Mouse (Mus musculus) limb, embryonic 13.5 days (tissue): ENCODE measurements at regions not wholly inside any gene's neighbourhood (a gene's known extent, or its start where the extent isn't known, plus 50 kb on each side); places are given as distances from the start of the nearest gene placed in this dataset.
A peak's percentile ranks its signal among the peaks of the same experiment; 100 is the strongest.

ENCODE experiments used
- ATAC-seq: fragments of 200-750 bp; cut with Nextera tagmentation; 2 replicates; pipeline ENCODE4 v1.8.0; 2017; ENCODE audit warnings: low read depth, moderate number of reproducible peaks, moderate TSS enrichment; ENCODE audit not compliant: low FRiP score
- H3K27ac ChIP-seq: fragments of 300-500 bp; sonication (generic); 2 replicates; pipeline ENCODE4 v1.5.1; 2015; ENCODE audit warnings: inconsistent platforms, mild to moderate bottlenecking, moderate library complexity
- H3K27me3 ChIP-seq: fragments of 300-500 bp; sonication (generic); 2 replicates; pipeline ENCODE4 v1.6.1; 2015; ENCODE audit warnings: mild to moderate bottlenecking, inconsistent platforms
- H3K36me3 ChIP-seq: fragments of 300-500 bp; sonication (generic); 2 replicates; pipeline ENCODE4 v1.6.1; 2015; ENCODE audit warnings: inconsistent platforms, mild to moderate bottlenecking, moderate library complexity
- H3K4me1 ChIP-seq: fragments of 300-500 bp; sonication (generic); 2 replicates; pipeline ENCODE4 v1.6.1; 2015; ENCODE audit warnings: inconsistent platforms
- H3K4me2 ChIP-seq: fragments of 300-500 bp; sonication (generic); replicated peaks from 2 replicates; pipeline ENCODE4 v1.6.1; 2015; ENCODE audit warnings: inconsistent platforms, mild to moderate bottlenecking, moderate library complexity
- H3K4me3 ChIP-seq: fragments of 300-500 bp; sonication (generic); 2 replicates; pipeline ENCODE4 v1.5.1; 2015; ENCODE audit warnings: moderate library complexity, mild to moderate bottlenecking, inconsistent platforms
- H3K9ac ChIP-seq: fragments of 300-500 bp; sonication (generic); 2 replicates; pipeline ENCODE4 v1.6.1; 2015; ENCODE audit warnings: mild to moderate bottlenecking, inconsistent platforms
- H3K9me3 ChIP-seq: fragments of 300-500 bp; sonication (generic); 2 replicates; pipeline ENCODE4 v1.6.1; 2016; ENCODE audit warnings: inconsistent platforms
- WGBS: fragments of 180-500 bp; shearing (Covaris S2); methylation state at CpG from one replicate; pipeline ENCODE4 v1.1.7; 2015; 5-methylcytosine and 5-hydroxymethylcytosine counted together

DNA sequence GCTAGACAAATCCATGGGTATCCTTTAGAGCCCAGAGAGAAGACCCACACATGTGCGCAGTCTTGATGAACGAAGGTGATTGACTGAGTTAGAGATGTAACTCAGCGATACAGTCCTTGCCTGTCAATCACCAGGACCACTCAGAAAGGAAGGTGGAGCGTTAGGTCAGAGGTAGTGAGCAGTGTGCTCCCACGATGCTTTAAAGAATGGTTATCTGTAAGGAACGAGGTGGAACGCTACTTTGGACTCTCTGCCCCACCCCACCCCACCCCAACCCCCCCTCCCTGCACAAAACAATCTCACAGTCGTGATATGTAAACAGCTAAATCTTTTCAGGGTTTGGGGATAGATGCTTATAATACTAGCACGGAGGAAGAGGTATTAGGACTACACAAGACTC is 144.0 kb upstream of the Jmjd1c start:
- Histone ChIP-seq H3K9me3 (no peaks in the 10 kb centered on the region), H3K9ac (no peak overlapping the region), H3K4me3 (no peak overlapping the region), H3K4me1 (no peaks in the 10 kb centered on the region; the same call in 1 of the 2 replicates), H3K27me3 (no peaks in the 10 kb centered on the region), H3K36me3 (no peaks in the 10 kb centered on the region), H3K27ac (no peak overlapping the region), H3K4me2 (no peak overlapping the region)
- WGBS: 88% methylated on average over 9 of the region's 9 CpGs
- ATAC-seq: no peak

- no peak overlapping the region for H3K27ac ChIP-seq
- H3K27me3 ChIP-seq: no peaks in the 10 kb centered on the region
- H3K4me2 ChIP-seq: peak overlapping the region; percentile 35
- no peaks in the 10 kb centered on the region for H3K36me3 ChIP-seq
- no peak for ATAC-seq
- H3K4me1 ChIP-seq: no peaks in the 10 kb centered on the region; the same call in 1 of the 2 replicates
- H3K4me3 ChIP-seq: no peak overlapping the region
- H3K9me3 ChIP-seq: no peaks in the 10 kb centered on the region
- 40% methylated on average over 10 of the region's 10 CpGs for WGBS
- no peak overlapping the region for H3K9ac ChIP-seq
These were observed 142.5 kb upstream of the Jmjd1c start for GRCm38 (mm10) chr10:66953248-66953975.

GRCm38 (mm10) chr10:66953976-66954505 is 141.9 kb upstream of the Jmjd1c start:
- Histone ChIP-seq H3K9ac (no peak overlapping the region), H3K4me3 (no peak overlapping the region), H3K4me1 (no peaks in the 10 kb centered on the region; the same call in 1 of the 2 replicates), H3K27me3 (no peaks in the 10 kb centered on the region), H3K27ac (no peak overlapping the region), H3K36me3 (no peaks in the 10 kb centered on the region), H3K4me2 (no peak overlapping the region), H3K9me3 (no peaks in the 10 kb centered on the region)
- WGBS: 70% methylated on average over 4 of the region's 4 CpGs
- ATAC-seq: no peak

DNA sequence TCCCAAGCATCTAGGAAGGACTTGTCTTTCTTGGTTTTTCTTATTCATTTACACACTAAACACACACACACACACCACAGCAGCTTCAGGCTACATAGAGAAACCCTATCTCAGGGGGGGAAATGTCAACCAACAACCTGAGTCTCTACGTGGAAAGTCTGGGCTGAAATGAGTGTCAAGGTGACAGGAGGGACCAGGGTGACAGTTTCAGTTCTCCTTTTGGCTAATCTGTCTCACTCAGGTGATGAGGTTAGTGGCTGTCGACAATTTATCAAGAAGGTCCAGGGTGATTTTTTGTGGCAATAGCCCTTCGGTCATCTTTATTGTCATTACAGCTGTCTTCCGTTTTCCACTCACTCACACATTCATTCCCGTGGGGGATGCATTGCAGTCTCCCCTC is 140.5 kb upstream of the Jmjd1c start:
- Histone ChIP-seq H3K4me1 (no peaks in the 10 kb centered on the region; the same call in 1 of the 2 replicates), H3K36me3 (no peaks in the 10 kb centered on the region), H3K4me2 (no peak overlapping the region), H3K9ac (no peak overlapping the region), H3K4me3 (no peak overlapping the region), H3K9me3 (no peaks in the 10 kb centered on the region), H3K27ac (no peak overlapping the region), H3K27me3 (no peaks in the 10 kb centered on the region)
- whole genome bisulfite sequencing: 69% methylated on average over 5 of the region's 5 CpGs
- ATAC-seq: no peak

GRCm38 (mm10) chr10:66956619-66957018 is 139.3 kb upstream of the Jmjd1c start:
- 93% methylated on average over 4 of the region's 4 CpGs for WGBS
- Histone ChIP-seq H3K4me3 (no peak overlapping the region), H3K27ac (no peak overlapping the region)

GRCm38 (mm10) chr10:66957373-66957772 is 138.6 kb upstream of the Jmjd1c start:
- H3K9ac ChIP-seq: no peak overlapping the region
- H3K4me1 ChIP-seq: no peaks in the 10 kb centered on the region; the same call in 1 of the 2 replicates
- H3K9me3 ChIP-seq: no peaks in the 10 kb centered on the region
- H3K27ac ChIP-seq: no peak overlapping the region
- no peaks in the 10 kb centered on the region for H3K27me3 ChIP-seq
- no peak overlapping the region for H3K4me2 ChIP-seq
- H3K4me3 ChIP-seq: no peak overlapping the region
- WGBS: 80% methylated on average over 4 of the region's 4 CpGs
- ATAC-seq: no peak
- no peaks in the 10 kb centered on the region for H3K36me3 ChIP-seq

More at GRCm38 (mm10) chr10:66956619-66957018, 139.3 kb upstream of the Jmjd1c start:
- H3K4me2 ChIP-seq: no peak overlapping the region
- H3K9ac ChIP-seq: no peak overlapping the region
- H3K9me3 ChIP-seq: no peaks in the 10 kb centered on the region
- no peaks in the 10 kb centered on the region for H3K27me3 ChIP-seq
- no peak for ATAC-seq
- no peaks in the 10 kb centered on the region; the same call in 1 of the 2 replicates for H3K4me1 ChIP-seq
- H3K36me3 ChIP-seq: no peaks in the 10 kb centered on the region
